Mouse (Mus musculus) retina, postnatal 1 day (tissue): ENCODE results near the gene Akap13.
"Not testable (repeated sequence)": the region's sequence is repeated elsewhere in the genome, so short reads cannot be mapped to it uniquely, and the experiment has no call there.

Experiments
- DNase-seq: peaks from one replicate; pipeline ENCODE4 v3.0.0-alpha.2; 2012

The Akap13 gene

GRCm38 (mm10) chr7:75778053-75778452, 322.7 kb downstream of the Akap13 start:
- no peak for DNase-seq

GRCm38 (mm10) chr7:75780812-75781211, 325.5 kb downstream of the Akap13 start:
- no peak for DNase-seq

GRCm38 (mm10) chr7:75781298-75781947, 326.1 kb downstream of the Akap13 start:
- DNase-seq, result no peak

DNA sequence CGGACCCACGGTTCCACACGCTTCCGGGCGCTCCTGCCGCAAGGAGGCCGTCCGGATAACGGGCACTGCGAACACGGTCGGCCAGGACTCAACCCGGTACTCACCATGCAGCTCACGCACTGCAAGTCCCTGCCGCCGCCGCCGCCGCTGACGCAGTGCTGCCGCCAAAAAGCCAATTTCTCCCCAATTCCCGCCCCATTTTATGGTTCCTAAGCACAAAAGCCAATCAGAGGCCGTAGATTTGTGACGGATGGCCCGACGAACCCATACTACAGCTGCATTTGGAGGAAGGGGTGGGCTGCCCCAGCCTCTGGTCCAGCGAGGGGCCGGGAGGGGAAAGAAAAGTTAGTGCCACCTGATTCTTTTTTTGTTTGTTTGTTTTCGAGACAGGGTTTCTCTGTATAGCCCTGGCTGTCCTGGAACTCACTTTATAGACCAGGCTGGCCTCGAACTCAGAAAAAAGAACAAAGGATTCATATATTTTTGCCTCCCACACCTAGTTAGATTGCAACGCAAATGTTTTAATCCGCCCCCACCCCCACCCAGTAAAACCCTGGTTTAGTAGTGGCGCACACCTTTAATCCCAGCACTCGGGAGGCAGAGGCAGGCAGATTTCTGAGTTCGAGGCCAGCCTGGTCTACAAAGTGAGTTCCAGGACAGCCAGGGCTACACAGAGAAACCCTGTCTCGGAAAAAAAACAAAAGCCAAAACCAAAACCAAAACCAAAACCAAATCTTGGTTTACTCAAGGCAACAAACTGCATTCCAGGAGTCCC, 326.8 kb downstream of the Akap13 start:
- DNase-seq, result peak; percentile 88

DNA sequence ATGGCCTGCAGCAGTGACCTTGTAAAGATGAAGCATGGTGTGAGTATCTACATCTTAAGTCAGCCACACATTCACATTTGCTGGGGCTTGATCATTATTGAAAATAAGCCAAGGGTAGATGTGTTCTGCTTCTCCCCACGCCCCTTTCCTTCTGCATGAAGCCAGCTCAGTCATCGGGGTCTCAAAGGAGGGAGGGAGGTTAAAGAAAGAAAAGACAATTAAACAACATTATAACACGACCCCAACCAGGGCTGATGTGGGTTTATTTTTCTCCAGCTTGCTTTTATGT, 327.3 kb downstream of the Akap13 start:
- no peak for DNase-seq

- DNase-seq, result no peak
Measured at GRCm38 (mm10) chr7:75785388-75786328, 330.3 kb downstream of the Akap13 start.

- no peak for DNase-seq
Measured at GRCm38 (mm10) chr7:75786812-75787211, 331.5 kb downstream of the Akap13 start.

DNA sequence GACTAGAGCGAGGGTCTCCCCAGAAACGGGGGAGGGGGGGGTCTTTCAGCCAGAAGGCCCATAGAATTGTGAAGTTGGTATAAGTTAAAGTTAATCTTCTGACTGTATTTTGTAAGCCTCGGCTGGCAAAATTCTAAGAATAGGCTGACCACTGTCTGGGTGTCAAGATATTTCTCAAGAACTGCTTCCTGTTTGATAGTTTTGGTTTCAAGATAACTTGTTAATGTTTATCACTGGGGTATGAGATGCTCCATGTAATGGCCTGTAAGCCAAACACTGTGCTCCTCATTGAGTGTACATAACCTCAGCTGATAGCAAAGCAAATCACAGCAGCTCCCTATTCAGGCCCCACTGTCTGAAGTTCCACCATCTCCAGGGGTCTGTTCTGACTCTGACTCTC, 332.0 kb downstream of the Akap13 start:
- DNase-seq, result no peak

GRCm38 (mm10) chr7:75788069-75788800, 332.9 kb downstream of the Akap13 start:
- not testable (repeated sequence) for DNase-seq

DNA sequence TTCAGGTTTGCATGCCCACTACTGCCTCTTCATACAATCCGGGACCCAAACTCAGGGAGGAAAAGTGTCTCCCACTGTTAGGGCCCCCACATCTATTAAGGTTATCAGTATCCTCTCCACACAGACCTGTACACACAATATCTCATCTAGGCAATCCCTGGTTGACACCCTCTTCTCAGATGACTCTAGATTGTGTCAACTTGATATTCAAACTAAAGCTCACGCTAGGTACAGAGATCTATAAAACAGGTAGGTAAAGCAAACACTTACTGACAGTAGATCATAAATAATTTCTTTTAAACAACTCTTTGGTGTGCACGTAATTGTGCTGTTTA, 333.4 kb downstream of the Akap13 start:
- not testable (repeated sequence) for DNase-seq

DNA sequence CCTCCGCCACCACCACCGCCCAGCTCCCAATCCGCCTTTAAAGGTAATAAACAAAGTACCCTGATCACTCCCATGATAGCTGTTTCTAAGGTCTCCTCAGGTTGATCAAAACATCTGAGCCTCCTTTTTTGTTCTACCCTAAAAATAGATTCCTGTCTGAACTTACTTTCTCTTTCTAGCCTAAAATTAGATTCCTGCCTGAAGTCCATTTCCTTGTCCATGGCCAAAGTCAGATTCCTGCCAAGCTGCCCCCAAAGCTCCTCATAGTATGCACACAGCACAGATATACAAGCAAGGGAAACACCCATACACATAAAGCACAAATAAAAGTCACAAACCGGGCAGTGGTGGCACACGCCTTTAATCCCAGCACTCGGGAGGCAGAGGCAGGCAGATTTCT, 334.4 kb downstream of the Akap13 start:
- DNase-seq, result no peak

DNA sequence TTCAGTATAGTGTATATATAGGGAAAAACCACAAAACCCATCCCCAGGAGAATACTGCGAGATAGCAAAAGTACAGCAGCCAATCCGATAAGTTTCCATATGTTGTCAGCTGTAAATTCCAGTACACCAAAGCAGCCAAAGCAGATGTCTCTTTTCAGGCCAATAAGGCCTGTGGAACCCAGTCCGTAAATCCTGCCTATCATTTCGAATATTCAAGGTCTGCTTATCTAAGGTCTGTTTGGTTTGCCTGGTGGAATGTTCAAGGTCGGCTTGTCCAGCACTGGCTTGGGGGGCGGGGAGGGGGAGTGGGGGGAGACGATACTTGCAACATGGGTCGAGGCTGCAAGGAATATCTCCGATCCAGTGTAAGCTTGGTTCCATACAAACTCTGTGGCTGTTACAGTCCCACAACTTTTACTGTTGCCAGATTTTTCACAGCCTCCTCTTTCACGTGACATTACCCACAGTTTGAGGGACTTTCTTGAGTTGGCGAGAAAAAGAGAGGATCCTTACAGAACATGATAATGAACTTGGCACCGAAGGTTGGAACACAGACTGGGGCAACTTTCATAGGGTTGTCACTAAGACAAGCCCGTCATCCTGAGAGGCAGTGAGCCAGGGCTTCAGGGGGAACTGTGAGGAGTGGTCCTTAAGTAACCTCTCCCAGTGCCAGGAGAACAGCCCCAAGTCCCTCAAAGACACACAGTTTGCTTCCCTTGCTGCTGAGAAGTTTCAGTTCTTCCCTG, 335.9 kb downstream of the Akap13 start:
- not testable (repeated sequence) for DNase-seq

DNA sequence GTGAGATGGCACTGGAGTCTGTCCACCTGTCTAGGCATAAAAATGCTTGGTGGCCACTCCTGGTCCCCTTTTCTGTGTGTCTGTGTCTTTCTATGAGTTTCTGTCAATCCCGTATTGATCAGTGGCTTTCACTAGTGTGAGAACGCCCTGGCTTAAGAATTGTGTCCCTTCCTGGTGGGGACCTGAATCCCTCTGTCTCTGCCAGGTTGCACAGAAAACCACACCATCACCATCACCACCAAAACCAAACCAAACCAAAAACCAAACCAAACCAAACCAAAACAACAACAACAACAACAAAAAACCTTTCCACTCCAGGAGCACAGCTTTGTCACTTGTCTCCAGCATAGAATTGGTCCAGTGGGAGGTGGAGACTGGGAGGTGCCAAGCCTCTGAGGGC, 337.8 kb downstream of the Akap13 start:
- no peak for DNase-seq

- DNase-seq, result no peak
Measured at GRCm38 (mm10) chr7:75793654-75794335, 338.5 kb downstream of the Akap13 start.

DNA sequence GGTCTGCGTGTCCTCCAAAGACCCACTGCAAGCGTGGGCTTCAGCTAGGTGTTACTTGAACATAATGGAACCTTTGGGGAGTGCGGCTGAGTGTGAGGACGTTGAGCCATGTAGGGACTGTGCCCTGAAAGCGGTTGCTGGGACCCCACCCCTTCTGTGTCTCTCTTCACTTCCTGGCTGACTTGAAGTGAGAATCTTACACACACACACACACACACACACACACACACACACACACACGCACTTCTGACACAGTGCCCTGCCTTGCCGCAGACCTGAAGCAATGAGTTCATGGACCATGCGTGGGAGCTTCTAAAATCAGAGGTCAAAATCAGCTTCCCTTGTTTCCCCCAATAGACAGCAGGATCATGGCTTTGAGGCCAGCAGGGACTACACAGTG, 339.8 kb downstream of the Akap13 start:
- DNase-seq, result no peak

GRCm38 (mm10) chr7:75796474-75796873, 341.1 kb downstream of the Akap13 start:
- peak; percentile 43 for DNase-seq

- DNase-seq, result no peak
Measured at GRCm38 (mm10) chr7:75800530-75800929, 345.2 kb downstream of the Akap13 start.

- no peak for DNase-seq
Measured at GRCm38 (mm10) chr7:75801022-75801421, 345.7 kb downstream of the Akap13 start.

GRCm38 (mm10) chr7:75801621-75802358, 346.5 kb downstream of the Akap13 start:
- no peak for DNase-seq

DNA sequence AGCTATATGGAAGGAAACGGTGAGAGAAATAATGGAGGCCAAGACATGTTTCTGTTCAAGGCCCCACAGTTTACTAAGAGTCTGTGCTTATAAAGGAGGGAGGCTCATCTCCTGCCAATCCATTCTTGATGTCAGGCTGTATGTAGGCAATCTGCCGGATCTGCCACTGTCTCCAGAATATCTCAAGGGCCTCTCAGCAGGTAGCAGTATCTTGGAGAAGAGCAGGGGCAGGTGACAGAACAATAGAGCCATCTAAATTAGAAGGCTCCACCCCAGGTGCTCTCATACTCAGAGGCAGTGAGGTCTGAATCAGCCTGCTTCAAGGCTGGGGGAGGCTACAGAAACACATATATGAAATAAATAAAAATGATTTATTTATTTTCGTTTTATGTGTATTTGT, 347.6 kb downstream of the Akap13 start:
- DNase-seq, result no peak
